Mouse (Mus musculus): ENCODE measurements around the gene Pltp. TPM values are rescaled to one million over a fixed set of nuclear protein-coding genes. Genes with fewer than 3 reads are reported as not detected.
"Not testable (repeated sequence)": the region's sequence is repeated elsewhere in the genome, so short reads cannot be mapped to it uniquely, and the experiment has no call there.

The Pltp gene
- total RNA-seq, 2 experiments from 2014 or later = 72.5 to 107 TPM

DNA sequence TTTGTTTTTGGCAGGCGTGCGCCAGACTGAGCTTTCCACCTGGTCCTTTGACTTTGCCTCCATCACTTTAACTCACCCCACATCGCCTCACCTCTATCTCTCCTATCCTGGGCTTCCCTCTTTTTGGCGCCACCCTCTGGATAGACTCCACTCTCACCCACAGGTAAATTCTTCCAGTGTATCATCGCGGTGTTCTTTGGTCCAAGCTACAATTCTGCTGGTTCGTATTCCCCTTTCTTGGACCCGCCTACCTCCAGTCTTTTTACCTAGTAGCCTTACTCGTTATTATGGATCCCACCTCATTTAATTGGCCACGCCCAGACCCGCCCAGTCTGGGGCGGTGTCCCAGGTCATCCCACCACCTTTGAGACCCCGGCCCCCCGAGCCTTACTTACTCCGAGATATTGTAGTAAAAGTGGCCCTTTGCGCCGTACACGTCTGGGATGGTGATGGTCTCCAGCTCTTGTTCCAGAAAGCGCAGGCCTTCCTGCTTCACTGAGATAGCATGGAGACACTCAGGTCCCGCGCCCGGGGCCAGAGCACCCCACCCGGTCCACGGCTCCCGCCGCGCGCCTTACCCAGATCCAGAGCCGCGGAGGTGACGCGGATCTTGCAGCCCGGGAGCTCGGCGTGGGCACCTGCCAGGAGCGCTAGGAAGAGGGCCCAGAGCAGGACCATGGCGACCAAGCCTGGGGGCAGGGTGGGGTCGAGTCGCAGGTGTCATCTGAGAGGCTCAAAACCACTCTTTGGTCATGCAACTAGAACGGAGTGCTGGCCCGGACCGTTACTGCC is 1.0 kb downstream of the Pltp start:
- DNase-seq (ENCODE audit: low spot score in 2 of 2) = no peak

GRCm38 (mm10) chr2:164855572-164855971 is 1.9 kb downstream of the Pltp start:
- DNase-seq (ENCODE audit: low spot score in 2 of 2) = not testable (repeated sequence)

DNA sequence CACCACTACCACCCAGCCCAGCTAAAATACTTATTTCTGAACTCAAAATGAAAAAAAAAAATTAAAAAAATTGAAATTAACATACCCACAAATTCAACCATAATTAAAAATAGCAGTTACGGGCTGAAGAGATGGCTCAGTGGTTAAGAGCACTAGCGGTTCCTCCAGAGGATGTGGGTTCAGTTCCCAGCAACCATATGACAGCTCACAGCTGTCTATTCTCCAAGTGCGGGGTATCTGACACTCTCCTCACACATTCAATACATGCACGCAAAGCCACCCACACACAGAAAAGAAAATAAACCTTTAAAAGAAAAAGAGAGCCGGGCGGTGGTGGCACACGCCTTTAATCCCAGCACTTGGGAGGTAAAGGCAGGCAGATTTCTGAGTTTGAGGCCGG is 7.5 kb downstream of the Pltp start:
- DNase-seq (ENCODE audit: low spot score in 2 of 2) = no peak

DNA sequence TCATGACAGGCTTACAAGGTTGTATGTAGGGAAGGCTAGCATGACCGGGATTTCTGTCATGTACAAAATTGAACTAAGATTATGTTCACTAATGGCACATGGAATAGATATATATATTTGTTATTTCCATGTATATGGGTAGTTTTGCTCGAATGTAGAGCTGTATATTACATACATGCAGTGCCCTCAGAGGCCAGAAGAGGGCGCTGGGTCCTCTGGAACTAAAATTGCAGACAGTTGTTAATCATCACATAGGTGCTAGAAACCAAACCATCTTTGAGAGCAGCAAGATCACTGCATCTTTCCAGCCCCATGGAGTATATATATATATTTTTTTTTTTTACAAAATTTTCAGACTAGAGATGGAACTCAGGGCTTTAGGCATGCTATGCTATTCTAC is 11.7 kb downstream of the Pltp start:
- no peak for DNase-seq (ENCODE audit: low spot score in 2 of 2)

- no peak for DNase-seq (ENCODE audit: low spot score in 2 of 2)
These were observed 22.3 kb downstream of the Pltp start for GRCm38 (mm10) chr2:164835164-164835563.

GRCm38 (mm10) chr2:164834531-164834930 is 23.0 kb downstream of the Pltp start:
- DNase-seq (ENCODE audit: low spot score in 2 of 2) = no peak

DNA sequence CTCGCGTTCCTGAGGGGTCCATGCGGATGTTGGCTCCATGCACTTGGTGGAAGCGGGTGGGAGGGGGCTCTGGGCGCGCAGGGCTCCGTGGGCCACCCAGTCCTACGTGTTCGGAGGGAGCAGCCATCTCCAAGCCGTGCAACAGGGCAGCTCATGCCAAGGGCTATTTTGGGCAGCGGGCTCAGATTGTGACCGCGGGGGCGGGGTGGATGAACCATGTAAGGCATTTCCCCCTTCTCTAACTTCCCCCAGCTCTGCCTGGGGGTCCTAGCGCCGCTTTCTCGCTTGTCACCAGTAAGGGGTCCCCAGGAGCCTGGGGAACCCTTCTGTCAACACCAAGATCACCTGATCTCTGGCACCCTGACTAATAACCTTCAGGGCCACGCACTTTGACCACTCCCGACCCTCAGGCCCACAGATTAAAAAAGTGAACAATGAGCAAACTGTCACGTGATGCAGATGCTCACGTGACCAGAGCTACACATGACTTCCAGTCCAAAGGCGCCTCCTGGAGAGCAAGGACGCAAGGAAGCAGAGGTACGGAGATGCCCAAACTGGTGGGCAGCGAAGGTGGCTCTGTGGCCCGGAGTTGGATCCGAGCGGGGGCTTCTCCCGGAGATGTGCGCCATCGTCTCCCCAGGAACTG is 24.1 kb downstream of the Pltp start, which contains the start of gene Neurl2:
Neurl2 (minus strand) TSS at position 143 of the 646 bp plus-strand sequence.
- DNase-seq (ENCODE audit: low spot score in 2 of 2) = peak; percentile 94 to 95

GRCm38 (mm10) chr2:164832748-164833301 is 24.7 kb downstream of the Pltp start, which contains the start of gene Ctsa:
Ctsa (plus strand) TSS chr2:164832873.
- DNase-seq (ENCODE audit: low spot score in 2 of 2) = peak; percentile 79 to 82

GRCm38 (mm10) chr2:164832032-164832747 is 25.3 kb downstream of the Pltp start:
- no peak for DNase-seq (ENCODE audit: low spot score in 2 of 2)

DNA sequence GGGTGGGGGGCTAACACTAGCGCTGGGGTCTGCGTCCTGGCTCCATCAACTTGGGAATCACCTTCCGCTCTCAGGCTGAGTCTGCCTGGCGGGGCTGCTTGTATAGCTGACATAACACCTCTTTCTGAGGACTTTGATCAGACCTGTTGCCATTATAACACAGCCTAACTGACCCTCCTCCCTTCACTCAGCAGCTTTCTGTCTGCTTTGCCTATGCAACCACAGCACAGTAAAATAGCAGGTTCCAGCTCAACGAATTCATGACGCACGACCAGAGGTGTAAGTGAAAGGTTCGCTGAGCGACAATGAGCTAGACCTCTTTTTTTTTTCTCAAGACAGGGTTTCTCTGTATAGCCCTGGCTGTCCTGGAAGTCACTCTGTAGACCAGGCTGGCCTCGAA is 26.5 kb downstream of the Pltp start:
- no peak for DNase-seq (ENCODE audit: low spot score in 2 of 2)

GRCm38 (mm10) chr2:164829090-164829489 is 28.4 kb downstream of the Pltp start:
- no peak for DNase-seq (ENCODE audit: low spot score in 2 of 2)

GRCm38 (mm10) chr2:164828437-164828836 is 29.1 kb downstream of the Pltp start, which contains the start of gene Spata25:
Spata25 (minus strand) TSS chr2:164828537.
- DNase-seq (ENCODE audit: low spot score in 2 of 2) = no peak

GRCm38 (mm10) chr2:164827146-164827850 is 30.2 kb downstream of the Pltp start:
- DNase-seq (ENCODE audit: low spot score in 2 of 2) = no peak

DNA sequence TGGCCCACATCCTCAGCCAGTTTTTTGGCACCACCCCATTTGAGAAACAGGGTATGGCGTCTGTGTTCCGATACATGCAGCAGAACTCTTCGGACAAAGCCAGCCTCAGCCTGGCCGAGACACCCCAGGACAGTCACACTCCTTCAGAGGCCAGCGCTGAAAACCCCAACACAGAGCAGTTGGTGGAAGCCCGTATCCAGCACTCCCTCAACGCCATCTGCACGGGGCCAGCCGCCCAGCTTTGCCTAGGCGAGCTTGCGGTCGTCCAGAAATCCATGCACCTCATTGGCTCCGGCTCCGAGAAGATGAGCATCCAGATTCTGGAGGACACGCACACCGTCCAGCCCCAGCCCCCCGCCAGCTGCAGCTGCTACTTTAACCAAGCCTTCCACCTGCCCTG is 32.0 kb downstream of the Pltp start:
- DNase-seq (ENCODE audit: low spot score in 2 of 2) = no peak

- no peak for DNase-seq (ENCODE audit: low spot score in 2 of 2)
These were observed 33.5 kb downstream of the Pltp start for GRCm38 (mm10) chr2:164823969-164824368.

DNA sequence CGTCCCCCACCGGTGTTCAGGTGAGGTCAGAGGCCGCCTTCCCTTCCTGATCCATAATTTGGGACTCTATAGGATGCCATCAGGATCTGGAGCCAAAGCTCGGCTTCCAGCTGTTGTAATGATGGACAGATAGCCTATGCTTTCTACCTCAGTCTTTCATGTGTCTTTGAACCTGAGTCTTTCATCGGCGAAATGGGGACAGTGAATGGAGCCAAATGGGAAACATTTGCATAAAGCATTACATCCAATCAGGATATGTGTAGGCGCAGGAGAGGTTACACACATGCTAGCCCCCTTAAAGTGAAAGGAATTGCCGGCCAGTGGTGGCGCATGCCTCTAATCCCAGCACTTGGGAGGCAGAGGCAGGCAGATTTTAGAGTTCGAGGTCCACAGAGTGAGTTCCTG is 34.3 kb downstream of the Pltp start:
- DNase-seq (ENCODE audit: low spot score in 2 of 2) = no peak

DNA sequence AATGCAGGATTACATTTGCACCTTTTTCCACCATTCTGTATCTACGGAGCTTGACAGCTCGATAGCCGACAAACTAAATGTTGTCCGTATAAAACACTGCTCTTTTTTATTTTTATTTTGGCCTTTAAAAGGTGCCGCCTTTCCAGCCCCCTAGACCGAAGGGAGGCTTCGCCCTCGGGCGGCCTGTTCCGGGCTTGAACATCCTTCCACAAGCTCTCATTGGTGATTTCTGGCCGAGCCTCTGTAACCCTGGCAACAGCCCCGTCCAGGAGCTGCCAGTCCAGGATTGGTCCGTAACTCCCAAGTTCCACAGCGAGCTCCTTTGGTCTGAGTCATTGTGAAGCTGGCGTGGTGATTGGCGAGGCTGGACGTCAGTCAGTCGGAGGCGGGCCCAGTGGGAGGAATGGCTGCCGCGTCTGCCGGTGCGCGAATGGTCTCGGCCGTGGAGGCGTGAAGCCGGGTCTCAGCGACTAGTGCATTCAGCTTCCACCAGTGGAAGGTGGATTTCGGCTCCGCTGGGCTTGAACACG is 34.8 kb downstream of the Pltp start, which contains the start of gene Zswim1:
Zswim1 (plus strand) TSS at position 51 of the 530 bp plus-strand sequence.
- DNase-seq (ENCODE audit: low spot score in 2 of 2) = peak; percentile 100

DNA sequence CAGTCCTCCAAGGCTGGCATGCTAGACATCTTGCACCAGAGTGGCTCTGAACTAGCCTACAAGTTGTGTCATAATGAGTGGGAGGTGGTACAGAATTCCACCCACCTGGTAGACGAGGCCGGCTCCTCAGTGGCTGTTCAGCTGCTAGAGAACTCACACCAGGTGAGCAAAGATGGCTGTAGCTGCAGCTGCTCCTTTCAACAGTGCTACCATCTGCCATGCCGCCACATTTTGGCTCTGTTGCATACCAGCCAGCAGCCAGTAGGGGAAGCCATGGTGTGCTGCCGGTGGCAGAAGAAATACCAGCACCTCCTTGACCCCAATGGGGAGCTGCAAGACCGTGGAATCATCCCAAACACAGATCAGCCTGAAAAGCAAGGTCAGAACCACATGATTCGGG is 36.5 kb downstream of the Pltp start:
- DNase-seq (ENCODE audit: low spot score in 2 of 2) = no peak

GRCm38 (mm10) chr2:164817703-164818102 is 39.8 kb downstream of the Pltp start:
- no peak for DNase-seq (ENCODE audit: low spot score in 2 of 2)

GRCm38 (mm10) chr2:164817206-164817605 is 40.3 kb downstream of the Pltp start:
- DNase-seq (ENCODE audit: low spot score in 2 of 2) = no peak

All from layer of hippocampus, postnatal 14 days (tissue).